Mouse (Mus musculus): ENCODE results near the gene Slc25a17.

DNA sequence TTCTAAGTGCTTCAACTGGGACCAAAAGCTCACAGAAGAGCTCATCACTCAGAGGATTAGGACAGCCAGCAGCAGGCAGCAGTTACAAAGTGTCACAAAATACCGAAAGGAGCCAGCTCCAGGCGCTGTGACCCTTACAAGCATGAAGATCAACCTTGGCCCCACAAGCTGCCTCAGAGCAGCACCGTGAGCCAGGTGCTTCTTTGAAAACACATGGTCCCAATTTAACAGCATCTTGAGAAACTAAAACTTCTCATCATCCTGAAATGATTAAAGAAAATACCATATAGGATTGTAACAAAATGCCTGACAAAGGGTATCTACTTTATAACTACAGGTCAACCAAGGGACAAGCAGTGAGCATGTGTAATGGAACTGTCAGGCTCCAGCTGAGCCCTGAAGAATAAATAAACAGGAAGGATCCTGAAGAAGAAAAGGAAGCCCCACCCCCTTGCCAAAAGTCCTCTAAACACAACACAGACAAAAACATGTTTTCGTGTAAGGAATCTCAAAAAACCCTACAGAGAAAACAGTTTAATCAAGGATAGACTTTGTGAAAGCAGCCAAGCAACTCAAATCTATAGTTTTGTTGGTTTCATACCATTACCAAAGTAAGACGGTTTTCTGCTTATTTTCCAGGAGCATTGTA lies 30.8 kb downstream of the Slc25a17 start:
- no peak for TF ChIP-seq CTCF (IDR thresholded peaks at IDR 0.05; ENCODE audit: extremely low read depth, insufficient read depth, insufficient read length, insufficient replicate concordance)
- TF ChIP-seq POLR2A (IDR thresholded peaks at IDR 0.05; ENCODE audit: low read depth, low read length), result no peak

Data from spleen, adult 2 months (tissue).